Mouse (Mus musculus) common myeloid progenitor, adult 5-6 weeks (primary cell): ENCODE measurements around the gene Manbal. TPM values are rescaled to one million over a fixed set of nuclear protein-coding genes. Genes with fewer than 3 reads are reported as not detected.

ENCODE experiments used
- ATAC-seq: replicated peaks from 2 replicates; pipeline ENCODE4 v1.8.0; 2016; ENCODE audit warnings: low read depth, mild to moderate bottlenecking, moderate TSS enrichment, inconsistent platforms; ENCODE audit not compliant: poor library complexity, severe bottlenecking
- total RNA-seq: library from RNA; stranded (forward); fragments of 200-1000, 187-1606 nt; gene quantifications from 2 replicates; pipeline ENCODE4 v1.2.3, GENCODE M21; 2017

Manbal gene
- total RNA-seq, 1 experiment from 2014 or later: 7.6 TPM

- ATAC-seq: no peak
Measured at GRCm38 (mm10) chr2:157430667-157431429, 63.5 kb downstream of the Manbal start.

GRCm38 (mm10) chr2:157431912-157432311 lies 64.5 kb downstream of the Manbal start:
- no peak for ATAC-seq

- no peak for ATAC-seq
Measured at GRCm38 (mm10) chr2:157432476-157432875, 65.1 kb downstream of the Manbal start.

GRCm38 (mm10) chr2:157434041-157434440 lies 66.6 kb downstream of the Manbal start:
- ATAC-seq: no peak

GRCm38 (mm10) chr2:157434497-157434896 lies 67.1 kb downstream of the Manbal start:
- no peak for ATAC-seq

- no peak for ATAC-seq
Measured at GRCm38 (mm10) chr2:157436496-157436895, 69.1 kb downstream of the Manbal start.

GRCm38 (mm10) chr2:157437123-157437522 lies 69.7 kb downstream of the Manbal start:
- ATAC-seq: no peak

GRCm38 (mm10) chr2:157441363-157441762 lies 74.0 kb downstream of the Manbal start:
- no peak for ATAC-seq

Other genes starting within 250 kb of the Manbal start
- gene Samhd1, start 232.3 kb upstream of the Manbal start, total RNA-seq: 52.4 and 82.3 TPM in 2 replicates
- gene Rbl1, start 163.1 kb upstream of the Manbal start, total RNA-seq: 87.0 and 92.3 TPM in 2 replicates
- gene Rpn2, start 88.6 kb upstream of the Manbal start, total RNA-seq: 178 and 202 TPM in 2 replicates
- gene Mroh8, start 88.0 kb upstream of the Manbal start, total RNA-seq: 0.05 and 1.4 TPM in 2 replicates
- not detected in 2 replicates for gene Ghrh, start 20.1 kb upstream of the Manbal start, total RNA-seq
- gene Src, start 50.9 kb downstream of the Manbal start, total RNA-seq: 0.69 and 1.3 TPM in 2 replicates
- gene Nnat, start 192.5 kb downstream of the Manbal start, total RNA-seq: 0.41 TPM in 1 of 2 replicates, not detected in the other
- gene Blcap, start 203.7 kb downstream of the Manbal start, total RNA-seq: 9.4 and 16.7 TPM in 2 replicates